Mouse (Mus musculus): Measurements from ENCODE around the gene Olfr493.

Gene Olfr493

DNA sequence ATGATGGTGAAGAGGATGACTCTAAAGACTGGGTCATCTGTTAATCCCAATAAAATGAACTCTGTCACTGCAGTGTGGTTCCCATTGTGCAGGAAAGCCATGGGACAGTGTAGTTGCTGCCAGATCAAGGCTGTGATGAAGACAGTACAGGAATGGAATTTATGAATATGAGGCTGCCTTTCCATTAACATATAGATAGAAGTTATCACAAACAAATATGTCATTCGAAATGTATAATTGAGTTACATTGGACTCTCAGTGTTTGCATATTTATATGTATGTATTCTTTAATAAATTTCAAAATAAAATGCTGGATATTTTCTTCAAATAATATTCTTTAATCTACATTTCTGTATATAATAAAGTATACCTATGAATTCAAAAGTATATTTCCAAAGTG lies at the start of gene Olfr493:
Gene Olfr493 (minus strand): TSS at position 101 of the 400 bp plus-strand sequence.
- no peak for DNase-seq (ENCODE audit: low read depth, low spot score)

DNA sequence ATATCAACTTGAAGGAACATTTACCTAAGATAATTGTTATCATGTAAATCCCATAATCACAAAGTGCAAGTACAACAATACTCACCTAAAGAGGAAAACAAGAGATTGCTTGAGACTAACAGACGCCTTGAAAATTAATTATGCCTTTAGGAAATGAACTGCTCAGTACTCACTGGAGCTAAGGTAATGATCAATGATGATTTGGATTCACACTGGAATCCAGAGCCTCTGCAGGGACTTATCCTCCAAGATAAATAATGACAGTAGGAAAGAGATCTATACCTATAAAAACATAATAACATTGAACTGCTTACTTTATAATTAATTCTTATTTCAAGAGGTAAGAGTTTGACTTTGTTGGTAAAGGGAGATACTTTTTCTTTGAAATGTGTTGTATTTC lies 46.1 kb upstream of the Olfr493 start, which contains the start of gene Olfr495:
Gene Olfr495 (plus strand): TSS at position 301 of the 400 bp plus-strand sequence.
- no peak for DNase-seq (ENCODE audit: low read depth, low spot score)

GRCm38 (mm10) chr7:108365035-108365434 lies 18.3 kb upstream of the Olfr493 start, which contains the start of gene Olfr494:
Gene Olfr494 (plus strand): TSS chr7:108365335.
- no peak for DNase-seq (ENCODE audit: low read depth, low spot score)

- DNase-seq (ENCODE audit: low read depth, low spot score), result no peak
Measured at GRCm38 (mm10) chr7:108323574-108323973, 23.2 kb downstream of the Olfr493 start, which contains the start of gene Olfr492. Gene Olfr492 (minus strand): TSS chr7:108323674.

GRCm38 (mm10) chr7:108313151-108313550 lies 33.6 kb downstream of the Olfr493 start, which contains the start of gene Olfr491:
Gene Olfr491 (plus strand): TSS chr7:108313451.
- no peak for DNase-seq (ENCODE audit: low read depth, low spot score)

Measured in forelimb bud, embryonic 11.5 days (tissue).